Mouse (Mus musculus): ENCODE measurements at regions not wholly inside any gene's neighbourhood (a gene's known extent, or its start where the extent isn't known, plus 50 kb on each side); places are given as distances from the start of the nearest gene placed in this dataset.

- TF ChIP-seq CTCF (IDR thresholded peaks at IDR 0.05; ENCODE audit: low read depth) (no peak), EP300 (optimal IDR thresholded peaks at IDR 0.05) (no peak)
Observed at GRCm38 (mm10) chr2:173380341-173380761, 104.0 kb upstream of the Pmepa1 start.

Measured in stomach, postnatal 0 days (tissue).